Mouse (Mus musculus): ENCODE data around the gene Lamb3.

GRCm38 (mm10) chr1:193303096-193303495, 95.6 kb downstream of the Lamb3 start:
- no peak for TF ChIP-seq POLR2A (IDR thresholded peaks at IDR 0.05; ENCODE audit: insufficient read depth, low read depth, low read length)
- no peak for TF ChIP-seq CTCF (IDR thresholded peaks at IDR 0.05; ENCODE audit: insufficient read depth, low read depth, low read length)

Data from olfactory bulb, adult 2 months (tissue).